Mouse (Mus musculus): ENCODE results near the gene Med18. TPM values are rescaled to one million over a fixed set of nuclear protein-coding genes. Genes with fewer than 3 reads are reported as not detected.

Gene Med18
- total RNA-seq (2022), result 1 to 10 TPM; 2.2 to 4.9 (median 3.4) TPM

GRCm38 (mm10) chr4:132463430-132464254 lies at the start of gene Med18:
Gene Med18, minus strand, starts transcription at chr4:132463921.
- peak; percentile 78 to 79 for DNase-seq (ENCODE audit: low spot score in 2 of 2)

GRCm38 (mm10) chr4:132512080-132512479 lies 48.4 kb upstream of the Med18 start:
- no peak for DNase-seq (ENCODE audit: low spot score in 2 of 2)

DNA sequence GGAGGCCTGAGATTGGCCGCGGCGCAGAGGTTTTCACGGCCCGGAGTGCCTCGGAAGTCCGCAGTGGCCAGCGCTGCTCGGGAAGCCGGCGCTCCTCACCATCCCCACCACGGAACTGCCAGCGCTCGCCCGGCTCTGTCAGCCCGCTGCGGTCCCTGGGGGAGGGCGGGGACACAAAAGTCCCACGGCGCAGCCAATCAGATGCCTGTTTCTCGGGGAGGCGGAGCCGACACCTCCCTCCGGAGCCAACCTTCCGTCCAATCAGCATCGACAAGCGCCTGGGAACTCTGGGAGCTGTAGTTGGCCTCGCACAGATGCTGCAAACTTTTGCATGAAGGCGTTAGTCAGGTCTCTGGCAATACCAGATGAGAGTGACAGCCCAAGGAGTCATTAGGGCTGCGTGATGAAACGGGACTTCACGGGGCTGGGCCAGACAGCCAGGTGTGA lies 46.7 kb upstream of the Med18 start, which contains the start of gene Sesn2:
TSS of gene Sesn2 (minus strand) at position 150 of the 447 bp plus-strand sequence.
- DNase-seq (ENCODE audit: low spot score in 2 of 2), result peak; percentile 98

GRCm38 (mm10) chr4:132509621-132510296 lies 46.0 kb upstream of the Med18 start:
- peak; percentile 24 to 35 for DNase-seq (ENCODE audit: low spot score in 2 of 2)

DNA sequence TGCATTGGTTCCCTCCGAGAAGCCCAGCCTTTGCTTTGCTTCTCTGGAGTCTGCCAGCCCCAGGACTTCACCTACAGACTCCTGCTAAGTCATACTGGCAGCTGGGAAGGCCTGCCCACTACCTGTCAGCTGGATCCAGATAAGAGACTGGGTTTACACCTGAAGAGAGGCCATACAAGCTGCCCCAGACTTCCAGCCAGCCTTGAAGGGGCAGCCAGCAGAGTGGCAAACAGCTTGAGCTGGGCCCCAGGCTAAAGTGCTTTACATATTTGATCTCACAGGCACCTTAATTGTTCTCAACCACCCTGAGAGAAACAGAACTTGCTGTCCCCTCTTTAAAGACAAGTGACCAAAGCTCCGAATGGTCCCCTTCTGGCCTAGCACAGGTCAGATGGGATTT lies 43.5 kb upstream of the Med18 start:
- DNase-seq (ENCODE audit: low spot score in 2 of 2), result no peak

DNA sequence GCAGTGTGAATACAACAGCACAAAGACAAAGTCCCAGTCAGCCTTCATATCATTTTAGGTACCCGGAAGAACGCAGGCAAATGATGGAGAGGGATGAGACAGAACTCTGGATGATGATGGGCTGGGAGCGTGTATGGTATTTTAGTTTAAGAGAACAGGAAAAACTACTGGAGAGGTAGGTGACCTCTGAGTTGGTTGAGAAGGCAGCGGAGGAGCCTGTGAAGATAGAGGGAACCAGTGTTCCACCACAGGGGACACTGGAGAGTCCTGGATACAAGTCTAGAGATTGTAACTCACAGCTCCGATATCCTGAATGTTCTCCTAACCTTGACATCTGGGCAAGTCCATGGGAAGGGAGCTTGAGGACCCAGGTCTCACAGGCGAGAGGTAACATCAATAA lies 42.5 kb upstream of the Med18 start:
- DNase-seq (ENCODE audit: low spot score in 2 of 2), result no peak

DNA sequence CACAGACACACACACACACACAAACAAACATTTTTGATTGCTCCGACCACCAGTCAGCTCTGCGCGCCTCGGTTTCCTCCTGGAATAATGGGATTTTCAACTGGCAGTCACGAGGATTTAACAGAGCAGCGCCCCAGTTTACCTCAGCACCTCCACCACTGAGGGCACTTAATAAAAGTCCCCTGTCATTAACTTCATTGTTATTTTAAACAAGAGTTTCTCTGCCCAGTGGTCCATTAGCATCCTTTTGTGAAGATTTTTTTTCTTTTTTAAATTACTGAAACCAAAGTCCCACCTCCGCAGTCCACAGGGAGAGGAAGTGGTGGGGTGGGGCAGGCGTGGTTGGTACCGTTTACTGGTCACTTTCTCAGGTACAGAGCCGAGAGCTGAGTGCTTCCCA lies 42.1 kb upstream of the Med18 start:
- DNase-seq (ENCODE audit: low spot score in 2 of 2), result no peak

- DNase-seq (ENCODE audit: low spot score in 2 of 2), result no peak
These were observed 41.5 kb upstream of the Med18 start for GRCm38 (mm10) chr4:132505034-132505738.

- DNase-seq (ENCODE audit: low spot score in 2 of 2), result no peak
These were observed 39.6 kb upstream of the Med18 start for GRCm38 (mm10) chr4:132503344-132503743.

DNA sequence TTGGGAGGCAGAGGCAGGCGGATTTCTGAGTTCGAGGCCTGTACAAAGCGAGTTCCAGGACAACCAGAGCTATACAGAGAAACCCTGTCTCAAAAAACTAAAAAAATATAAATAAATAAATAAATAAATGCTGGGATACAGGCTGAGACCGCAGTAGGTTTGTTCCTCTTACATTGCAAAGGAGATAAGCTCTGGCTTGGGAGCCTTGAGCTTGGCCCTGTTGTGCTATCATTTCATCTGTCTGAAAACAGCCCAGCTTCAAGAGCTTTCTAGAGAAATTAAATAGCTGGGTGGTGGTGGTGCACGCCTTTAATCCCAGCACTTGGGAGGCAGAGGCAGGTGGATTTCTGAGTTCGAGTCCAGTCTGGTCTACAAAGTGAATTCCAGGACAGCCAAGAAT lies 37.9 kb upstream of the Med18 start:
- no peak for DNase-seq (ENCODE audit: low spot score in 2 of 2)

- DNase-seq (ENCODE audit: low spot score in 2 of 2), result no peak
These were observed 30.7 kb upstream of the Med18 start for GRCm38 (mm10) chr4:132494271-132494918.

GRCm38 (mm10) chr4:132492178-132493060 lies 28.7 kb upstream of the Med18 start:
- DNase-seq (ENCODE audit: low spot score in 2 of 2), result peak in 1 of 2 experiments; percentile 28

- DNase-seq (ENCODE audit: low spot score in 2 of 2), result no peak
These were observed 28.0 kb upstream of the Med18 start for GRCm38 (mm10) chr4:132491748-132492147.

GRCm38 (mm10) chr4:132491057-132491456 lies 27.3 kb upstream of the Med18 start:
- DNase-seq (ENCODE audit: low spot score in 2 of 2), result no peak

GRCm38 (mm10) chr4:132490273-132491010 lies 26.7 kb upstream of the Med18 start:
- no peak for DNase-seq (ENCODE audit: low spot score in 2 of 2)

- DNase-seq (ENCODE audit: low spot score in 2 of 2), result no peak
These were observed 25.3 kb upstream of the Med18 start for GRCm38 (mm10) chr4:132488976-132489375.

GRCm38 (mm10) chr4:132488521-132488920 lies 24.8 kb upstream of the Med18 start:
- no peak for DNase-seq (ENCODE audit: low spot score in 2 of 2)

DNA sequence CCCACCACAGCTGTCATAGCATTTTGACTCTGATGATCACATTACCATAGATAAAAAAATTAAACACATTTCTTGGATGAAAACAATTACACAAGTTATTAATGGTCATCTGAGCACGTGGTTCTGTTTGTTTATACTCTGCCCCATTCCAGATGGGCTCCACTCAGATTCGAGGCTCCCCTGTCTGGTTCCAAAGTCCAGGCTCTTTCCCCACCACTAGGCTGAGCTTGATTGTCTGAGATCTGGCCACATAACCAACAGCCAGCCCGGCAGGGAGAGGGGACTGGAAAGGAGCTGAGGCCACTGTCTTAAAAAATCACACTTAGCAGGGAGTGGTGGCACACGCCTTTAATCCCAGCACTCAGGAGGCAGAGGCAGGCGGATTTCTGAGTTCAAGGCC lies 21.1 kb upstream of the Med18 start:
- no peak for DNase-seq (ENCODE audit: low spot score in 2 of 2)

DNA sequence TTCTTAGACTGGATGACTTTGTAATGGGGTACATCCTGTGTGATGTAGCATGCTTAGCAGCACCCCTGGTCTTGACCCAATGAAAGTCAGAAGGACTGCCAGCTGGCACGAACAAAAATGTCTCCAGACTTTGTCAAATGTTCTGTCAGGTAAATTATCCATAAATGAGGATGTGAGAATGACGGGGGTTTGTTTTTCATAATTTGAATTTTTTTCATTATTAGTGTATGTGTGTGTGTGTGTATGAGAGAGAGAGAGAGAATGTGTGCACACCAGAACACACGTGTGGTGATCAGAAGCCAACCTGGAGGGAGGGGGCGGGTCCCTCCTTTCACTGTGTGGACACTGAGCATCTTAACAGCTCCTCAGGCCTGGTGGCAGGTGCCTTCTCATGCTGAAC lies 20.5 kb upstream of the Med18 start:
- no peak for DNase-seq (ENCODE audit: low spot score in 2 of 2)

All from gastrocnemius, adult 8-10 months (tissue).